Mouse (Mus musculus) urinary bladder, postnatal 14 days (tissue): ENCODE measurements around the gene E4f1.
A peak's percentile ranks its signal among the peaks of the same experiment; 100 is the strongest.

ENCODE experiments used
- DNase-seq: peaks from one replicate; pipeline ENCODE4 v3.0.0; 2021; ENCODE audit warnings: low spot score

The E4f1 gene

GRCm38 (mm10) chr17:24481027-24481815 lies 11.1 kb upstream of the E4f1 start:
- DNase-seq, result no peak

GRCm38 (mm10) chr17:24480201-24480826 lies 10.2 kb upstream of the E4f1 start:
- DNase-seq, result no peak

GRCm38 (mm10) chr17:24479431-24479830 lies 9.3 kb upstream of the E4f1 start:
- no peak for DNase-seq

- DNase-seq, result peak; percentile 97
Measured at GRCm38 (mm10) chr17:24478663-24479380, 8.7 kb upstream of the E4f1 start, which contains the start of gene Mlst8. Mlst8 (minus strand) TSS chr17:24479078.

GRCm38 (mm10) chr17:24477985-24478600 lies 8.0 kb upstream of the E4f1 start:
- DNase-seq, result no peak

GRCm38 (mm10) chr17:24477053-24477984 lies 7.2 kb upstream of the E4f1 start:
- DNase-seq, result no peak

GRCm38 (mm10) chr17:24476022-24476776 lies 6.1 kb upstream of the E4f1 start:
- DNase-seq, result no peak

- no peak for DNase-seq
Measured at GRCm38 (mm10) chr17:24475586-24475985, 5.5 kb upstream of the E4f1 start.

GRCm38 (mm10) chr17:24474557-24474956 lies 4.4 kb upstream of the E4f1 start:
- no peak for DNase-seq

GRCm38 (mm10) chr17:24473612-24474275 lies 3.6 kb upstream of the E4f1 start, which contains the start of gene Bricd5:
Bricd5 (plus strand) TSS chr17:24473884.
- no peak for DNase-seq

- peak; percentile 74 for DNase-seq
Measured at GRCm38 (mm10) chr17:24472512-24472911, 2.4 kb upstream of the E4f1 start.

- DNase-seq, result no peak
Measured at GRCm38 (mm10) chr17:24470701-24471527, 801 bp upstream of the E4f1 start.

- no peak for DNase-seq
Measured at GRCm38 (mm10) chr17:24469336-24469909, 690 bp downstream of the E4f1 start.

GRCm38 (mm10) chr17:24468636-24469246 lies 1.4 kb downstream of the E4f1 start:
- DNase-seq, result no peak

GRCm38 (mm10) chr17:24463374-24464133 lies 6.6 kb downstream of the E4f1 start:
- no peak for DNase-seq

GRCm38 (mm10) chr17:24462932-24463331 lies 7.2 kb downstream of the E4f1 start:
- DNase-seq, result no peak

- no peak for DNase-seq
Measured at GRCm38 (mm10) chr17:24461580-24461979, 8.5 kb downstream of the E4f1 start.
